ENCODE assay signal across 8 mouse cellular contexts in genomic region chr11:82889524-82890341, GRCm38 (mm10). TPM values are rescaled to one million over a fixed set of nuclear protein-coding genes. Genes with fewer than 3 reads are reported as not detected.
A peak's percentile ranks its signal among the peaks of the same experiment; 100 is the strongest.
DNase-seq lines count a peak whose midpoint lies in the region; ATAC-seq and TF ChIP-seq lines count a peak whose summit lies in the region.

No protein-coding gene starts in this region.

- no peak for TF ChIP-seq EP300 in heart, postnatal 0 days (IDR thresholded peaks at IDR 0.05; ENCODE audit: low read depth)

- H3ac ChIP-seq in C2C12 (ENCODE audit: control insufficient read depth, insufficient read length, low read depth): peak overlapping the region; percentile 72

- WGBS in heart, postnatal 0 days: 2% methylated on average over 30 of the region's 31 CpGs
- 9% methylated on average over 31 of the region's 31 CpGs for WGBS in limb, embryonic 11.5 days
- 6% methylated on average over 31 of the region's 31 CpGs for WGBS in midbrain, embryonic 15.5 days

- TF ChIP-seq CTCF in C2C12 (IDR thresholded peaks at IDR 0.05; ENCODE audit: control insufficient read depth, insufficient read depth, insufficient read length): no peak
- no peak for TF ChIP-seq CTCF in heart, postnatal 0 days (IDR thresholded peaks at IDR 0.05; ENCODE audit: low read depth)

- no peaks in the 10 kb centered on the region for H3K79me2 ChIP-seq in C2C12 (ENCODE audit: control insufficient read depth, insufficient read depth)

- H3K79me3 ChIP-seq in C2C12 (ENCODE audit: low read depth): no peaks in the 10 kb centered on the region

- H3K36me3 ChIP-seq in C2C12 (ENCODE audit: control insufficient read depth, insufficient read depth): no peaks in the 10 kb centered on the region
- no peaks in the 10 kb centered on the region for H3K36me3 ChIP-seq in heart, postnatal 0 days (replicated peaks; ENCODE audit: control insufficient read depth, insufficient read depth, low read length)
- H3K36me3 ChIP-seq in limb, embryonic 11.5 days (ENCODE audit: control insufficient read depth, insufficient read depth, low read length): no peaks in the 10 kb centered on the region
- H3K36me3 ChIP-seq in midbrain, embryonic 15.5 days (replicated peaks): no peaks in the 10 kb centered on the region

- peak; percentile 42 for ATAC-seq in heart, postnatal 0 days (ENCODE audit: insufficient read depth, low read depth)
- ATAC-seq in limb, embryonic 11.5 days (ENCODE audit: insufficient number of reproducible peaks, low FRiP score, low TSS enrichment, low read depth): peak; percentile 22; the same call in 1 of the 2 replicates
- ATAC-seq in midbrain, embryonic 15.5 days (replicated peaks): peak; percentile 76

- peak overlapping the region; percentile 17; the same call in 1 of the 2 replicates for H3K27ac ChIP-seq in heart, postnatal 0 days (ENCODE audit: low read depth)
- no peak overlapping the region; the same call in 1 of the 2 replicates for H3K27ac ChIP-seq in limb, embryonic 11.5 days (replicated peaks; ENCODE audit: low read depth, low read length)
- peak overlapping the region; percentile 73 for H3K27ac ChIP-seq in midbrain, embryonic 15.5 days

- peaks cover 11% of the 10 kb centered on the region; the same call in 1 of the 2 replicates for H3K4me1 ChIP-seq in heart, postnatal 0 days (ENCODE audit: control insufficient read depth, insufficient read depth)
- H3K4me1 ChIP-seq in limb, embryonic 11.5 days (ENCODE audit: control insufficient read depth, insufficient read depth, low read length): peaks cover 8% of the 10 kb centered on the region; the same call in 1 of the 2 replicates
- H3K4me1 ChIP-seq in midbrain, embryonic 15.5 days: peaks cover 22% of the 10 kb centered on the region

- peak; percentile 35 for DNase-seq in embryo, embryonic 11 days
- DNase-seq in embryo, embryonic 9.5 days (ENCODE audit: extremely low spot score): no peak
- peak; percentile 27 for DNase-seq in cerebellum, adult 8-10 months
- DNase-seq in heart, postnatal 0 days (ENCODE audit: low spot score): no peak
- peak; percentile 58 for DNase-seq in limb, embryonic 11.5 days (ENCODE audit: low spot score)
- no peak for DNase-seq in gastrocnemius, postnatal 25 days

- no peaks in the 10 kb centered on the region for H3K9me3 ChIP-seq in heart, postnatal 0 days (replicated peaks; ENCODE audit: control insufficient read depth, low read length)
- H3K9me3 ChIP-seq in limb, embryonic 11.5 days (ENCODE audit: control insufficient read depth, low read length): no peaks in the 10 kb centered on the region
- no peaks in the 10 kb centered on the region for H3K9me3 ChIP-seq in midbrain, embryonic 15.5 days

- H3K4me2 ChIP-seq in heart, postnatal 0 days (ENCODE audit: low read depth, low read length): peak overlapping the region; percentile 79
- H3K4me2 ChIP-seq in limb, embryonic 11.5 days (ENCODE audit: low read depth, severe bottlenecking): peak overlapping the region; percentile 91
- peak overlapping the region; percentile 80 for H3K4me2 ChIP-seq in midbrain, embryonic 15.5 days

- peak overlapping the region; percentile 56 for H3K9ac ChIP-seq in heart, postnatal 0 days (replicated peaks; ENCODE audit: low read depth, low read length)
- H3K9ac ChIP-seq in limb, embryonic 11.5 days (ENCODE audit: low read length): peak overlapping the region; percentile 66
- H3K9ac ChIP-seq in midbrain, embryonic 15.5 days: peak overlapping the region; percentile 66

- H3K27me3 ChIP-seq in C2C12 (ENCODE audit: control insufficient read depth, insufficient read depth, insufficient read length): no peaks in the 10 kb centered on the region
- no peaks in the 10 kb centered on the region for H3K27me3 ChIP-seq in heart, postnatal 0 days (ENCODE audit: control insufficient read depth, insufficient read depth, low read length)
- H3K27me3 ChIP-seq in limb, embryonic 11.5 days (ENCODE audit: control insufficient read depth, insufficient read depth, low read length): no peaks in the 10 kb centered on the region
- H3K27me3 ChIP-seq in midbrain, embryonic 15.5 days (replicated peaks): peaks cover 10% of the 10 kb centered on the region

- H3K4me3 ChIP-seq in C2C12 (ENCODE audit: insufficient read depth, poor library complexity, severe bottlenecking): peak overlapping the region; percentile 49
- peak overlapping the region; percentile 61 for H3K4me3 ChIP-seq in heart, postnatal 0 days (ENCODE audit: low read depth, low read length)
- H3K4me3 ChIP-seq in limb, embryonic 11.5 days (ENCODE audit: low read depth, low read length): peak overlapping the region; percentile 49
- peak overlapping the region; percentile 69 for H3K4me3 ChIP-seq in midbrain, embryonic 15.5 days

TF ChIP-seq in C2C12, 6 proteins besides CTCF, POLR2A, EP300 and RAD21:
- TF ChIP-seq USF1 (IDR thresholded peaks at IDR 0.05; ENCODE audit: low read depth) (no peak), FOSL1 (IDR thresholded peaks at IDR 0.05; ENCODE audit: insufficient read depth, low read length, poor library complexity, severe bottlenecking) (no peak), MYOG (IDR thresholded peaks at IDR 0.05; ENCODE audit: control insufficient read depth, extremely low read depth, insufficient read length) (no peak), MYOD1 (IDR thresholded peaks at IDR 0.05; ENCODE audit: control insufficient read depth, insufficient read length, low read depth) (no peak), MAX (IDR thresholded peaks at IDR 0.05) (no peak), CEBPB (IDR thresholded peaks at IDR 0.05; ENCODE audit: low read depth) (no peak)

RNA-seq across cellular contexts. Expression of gene Rad51d, which starts 0.7 kb away (rescaled TPM):
- polyA plus RNA-seq in C2C12 (2012; fragmentation: generic; extraction: Trizol): 13.4 TPM
- 10.8 and 11.5 TPM in 2 replicates for total RNA-seq in heart, postnatal 0 days (2014; rRNA removed; ENCODE audit: low replicate concordance)
- polyA plus RNA-seq in heart, postnatal 0 days (2015; fragmentation: Nextera tagmentation; extraction: Ambion mirVana): 9.9 and 11.8 TPM in 2 replicates
- polyA plus RNA-seq in limb, embryonic 11.5 days (2014; fragmentation: Nextera tagmentation; extraction: Ambion mirVana): 12.8 and 13.1 TPM in 2 replicates
- polyA plus RNA-seq in midbrain, embryonic 15.5 days (2015; fragmentation: Nextera tagmentation; extraction: Ambion mirVana): 12.1 and 13.9 TPM in 2 replicates
- 1 to 10 TPM; 3.4 to 5.0 TPM for total RNA-seq in gastrocnemius, postnatal 25 days (2021)

RNA-seq across cellular contexts. Expression of gene Fndc8, which starts 2.2 kb away (rescaled TPM):
- polyA plus RNA-seq in C2C12 (2012; fragmentation: generic; extraction: Trizol): 0.08 TPM
- not detected in 2 replicates for total RNA-seq in heart, postnatal 0 days (2014; rRNA removed; ENCODE audit: low replicate concordance)
- polyA plus RNA-seq in heart, postnatal 0 days (2015; fragmentation: Nextera tagmentation; extraction: Ambion mirVana): 0.10 and 0.12 TPM in 2 replicates
- polyA plus RNA-seq in limb, embryonic 11.5 days (2014; fragmentation: Nextera tagmentation; extraction: Ambion mirVana): 0.15 and 0.20 TPM in 2 replicates
- polyA plus RNA-seq in midbrain, embryonic 15.5 days (2015; fragmentation: Nextera tagmentation; extraction: Ambion mirVana): 0.78 and 1.2 TPM in 2 replicates
- total RNA-seq in gastrocnemius, postnatal 25 days (2021): not detected

RNA-seq across cellular contexts. Expression of gene Nle1, which starts 18.5 kb away (rescaled TPM):
- 46.5 TPM for polyA plus RNA-seq in C2C12 (2012; fragmentation: generic; extraction: Trizol)
- 25.9 and 28.1 TPM in 2 replicates for total RNA-seq in heart, postnatal 0 days (2014; rRNA removed; ENCODE audit: low replicate concordance)
- polyA plus RNA-seq in heart, postnatal 0 days (2015; fragmentation: Nextera tagmentation; extraction: Ambion mirVana): 9.0 and 9.4 TPM in 2 replicates
- polyA plus RNA-seq in limb, embryonic 11.5 days (2014; fragmentation: Nextera tagmentation; extraction: Ambion mirVana): 31.2 and 38.6 TPM in 2 replicates
- 33.8 and 36.8 TPM in 2 replicates for polyA plus RNA-seq in midbrain, embryonic 15.5 days (2015; fragmentation: Nextera tagmentation; extraction: Ambion mirVana)
- 10 to 100 TPM; 11.9 to 12.1 TPM for total RNA-seq in gastrocnemius, postnatal 25 days (2021)

RNA-seq across cellular contexts. Expression of gene Rffl, which starts 18.7 kb away (rescaled TPM):
- polyA plus RNA-seq in C2C12 (2012; fragmentation: generic; extraction: Trizol): 2.8 TPM
- total RNA-seq in heart, postnatal 0 days (2014; rRNA removed; ENCODE audit: low replicate concordance): 3.8 and 4.8 TPM in 2 replicates
- 2.3 and 2.4 TPM in 2 replicates for polyA plus RNA-seq in heart, postnatal 0 days (2015; fragmentation: Nextera tagmentation; extraction: Ambion mirVana)
- polyA plus RNA-seq in limb, embryonic 11.5 days (2014; fragmentation: Nextera tagmentation; extraction: Ambion mirVana): 11.4 and 12.7 TPM in 2 replicates
- polyA plus RNA-seq in midbrain, embryonic 15.5 days (2015; fragmentation: Nextera tagmentation; extraction: Ambion mirVana): 4.1 and 4.6 TPM in 2 replicates
- 1 to 10 TPM; 6.0 to 6.3 TPM for total RNA-seq in gastrocnemius, postnatal 25 days (2021)

RNA-seq across cellular contexts. Expression of gene Unc45b, which starts 20.6 kb away (rescaled TPM):
- 0.15 TPM for polyA plus RNA-seq in C2C12 (2012; fragmentation: generic; extraction: Trizol)
- 200 and 239 TPM in 2 replicates for total RNA-seq in heart, postnatal 0 days (2014; rRNA removed; ENCODE audit: low replicate concordance)
- 153 and 167 TPM in 2 replicates for polyA plus RNA-seq in heart, postnatal 0 days (2015; fragmentation: Nextera tagmentation; extraction: Ambion mirVana)
- 2.2 and 2.5 TPM in 2 replicates for polyA plus RNA-seq in limb, embryonic 11.5 days (2014; fragmentation: Nextera tagmentation; extraction: Ambion mirVana)
- 1.3 and 2.0 TPM in 2 replicates for polyA plus RNA-seq in midbrain, embryonic 15.5 days (2015; fragmentation: Nextera tagmentation; extraction: Ambion mirVana)
- total RNA-seq in gastrocnemius, postnatal 25 days (2021): 100 to 1,000 TPM; 130 to 163 TPM

Comparison
In these comparisons a context has a peak if more than half of its experiments do, and no peak if none do; other contexts are left out.
1. DNase-seq: peak in embryo, embryonic 11 days (single experiment), cerebellum, adult 8-10 months (single experiment) and limb, embryonic 11.5 days (single experiment); none in embryo, embryonic 9.5 days (single experiment), heart, postnatal 0 days (single experiment) and gastrocnemius, postnatal 25 days (single experiment).
2. ATAC-seq: peak in every context shown above with its lines; median percentile 76 in midbrain, embryonic 15.5 days; 42 in heart, postnatal 0 days; 22 in limb, embryonic 11.5 days.
3. Peak in every context shown above with its lines, with median percentiles within 50 percentile points of each other: H3K4me3 ChIP-seq, H3K4me2 ChIP-seq and H3K9ac ChIP-seq.